Mouse (Mus musculus) limb, embryonic 10.5 days (tissue): ENCODE data around the gene Gm43191. TPM values are rescaled to one million over a fixed set of nuclear protein-coding genes. Genes with fewer than 3 reads are reported as not detected.

Experiments
- DNase-seq: peaks from one replicate; pipeline ENCODE4 v3.0.0-alpha.2; 2017; ENCODE audit warnings: low spot score
- H3K27ac ChIP-seq: fragments of 300-500 bp; sonication (generic); 2 replicates; pipeline ENCODE4 v1.5.1; 2016; ENCODE audit warnings: mild to moderate bottlenecking
- H3K27me3 ChIP-seq: fragments of 300-500 bp; sonication (generic); 2 replicates; pipeline ENCODE4 v1.6.1; 2016; ENCODE audit warnings: low read depth, mild to moderate bottlenecking; ENCODE audit not compliant: poor library complexity, severe bottlenecking
- H3K36me3 ChIP-seq: fragments of 300-500 bp; sonication (generic); 2 replicates; pipeline ENCODE4 v1.6.1; 2016; ENCODE audit warnings: mild to moderate bottlenecking, moderate library complexity
- H3K4me1 ChIP-seq: fragments of 300-500 bp; sonication (generic); 2 replicates; pipeline ENCODE4 v1.6.1; 2016
- H3K4me3 ChIP-seq: fragments of 300-500 bp; sonication (generic); 2 replicates; pipeline ENCODE4 v1.5.1; 2016; ENCODE audit warnings: mild to moderate bottlenecking, moderate library complexity
- H3K9me3 ChIP-seq: fragments of 300-500 bp; sonication (generic); replicated peaks from 2 replicates; pipeline ENCODE4 v1.6.1; 2016; ENCODE audit warnings: mild to moderate bottlenecking
- WGBS: fragments of 180-500 bp; shearing (Covaris S2); methylation state at CpG from one replicate; pipeline ENCODE4 v1.1.7; 2016; 5-methylcytosine and 5-hydroxymethylcytosine counted together
- polyA plus RNA-seq: library from polyadenylated mRNA; unstranded; fragments of >200 nt; fragmentation: Nextera tagmentation; extraction: Ambion mirVana; gene quantifications from 2 replicates; pipeline ENCODE4 v1.2.1, GENCODE M21; 2016

Gene Gm43191
- polyA plus RNA-seq, 1 experiment from 2014 or later = not detected

DNA sequence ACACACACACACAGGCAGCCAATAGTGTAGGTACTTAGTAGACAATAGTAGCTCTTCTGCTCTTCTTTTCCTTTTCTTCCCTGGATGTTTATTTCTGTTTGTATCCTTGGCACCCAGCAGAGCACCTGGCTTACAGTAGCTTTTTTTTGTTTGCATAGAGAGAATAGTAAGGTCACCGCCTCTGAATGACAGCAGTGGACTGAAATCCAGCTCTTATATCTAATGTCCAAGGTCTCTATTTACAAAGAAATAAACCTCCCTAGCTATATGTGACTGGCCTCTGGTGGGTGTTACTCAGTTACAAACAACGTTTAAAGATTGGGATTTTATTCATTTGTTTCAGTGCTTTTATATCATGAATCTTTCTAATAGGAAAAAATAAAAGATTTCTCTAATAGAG is 81.4 kb downstream of the Gm43191 start:
- WGBS = 89% methylated on average over 2 of the region's 2 CpGs
- H3K27me3 ChIP-seq = no peaks in the 10 kb centered on the region

GRCm38 (mm10) chr3:116595603-116595991 is 85.5 kb downstream of the Gm43191 start:
- Histone ChIP-seq H3K9me3 (no peaks in the 10 kb centered on the region), H3K4me1 (peaks cover 14% of the 10 kb centered on the region), H3K4me3 (peak overlapping the region; percentile 91), H3K36me3 (peaks cover 32% of the 10 kb centered on the region), H3K27me3 (no peaks in the 10 kb centered on the region), H3K27ac (peak overlapping the region; percentile 93)
- 11% methylated on average over 10 of the region's 10 CpGs for WGBS
- no peak for DNase-seq

More for the DNA sequence above, 81.4 kb downstream of the Gm43191 start:
- H3K9me3 ChIP-seq = no peaks in the 10 kb centered on the region
- H3K4me1 ChIP-seq = peaks cover 6% of the 10 kb centered on the region
- H3K27ac ChIP-seq = no peak overlapping the region
- no peak for DNase-seq
- H3K4me3 ChIP-seq = no peak overlapping the region
- H3K36me3 ChIP-seq = peaks cover 23% of the 10 kb centered on the region

DNA sequence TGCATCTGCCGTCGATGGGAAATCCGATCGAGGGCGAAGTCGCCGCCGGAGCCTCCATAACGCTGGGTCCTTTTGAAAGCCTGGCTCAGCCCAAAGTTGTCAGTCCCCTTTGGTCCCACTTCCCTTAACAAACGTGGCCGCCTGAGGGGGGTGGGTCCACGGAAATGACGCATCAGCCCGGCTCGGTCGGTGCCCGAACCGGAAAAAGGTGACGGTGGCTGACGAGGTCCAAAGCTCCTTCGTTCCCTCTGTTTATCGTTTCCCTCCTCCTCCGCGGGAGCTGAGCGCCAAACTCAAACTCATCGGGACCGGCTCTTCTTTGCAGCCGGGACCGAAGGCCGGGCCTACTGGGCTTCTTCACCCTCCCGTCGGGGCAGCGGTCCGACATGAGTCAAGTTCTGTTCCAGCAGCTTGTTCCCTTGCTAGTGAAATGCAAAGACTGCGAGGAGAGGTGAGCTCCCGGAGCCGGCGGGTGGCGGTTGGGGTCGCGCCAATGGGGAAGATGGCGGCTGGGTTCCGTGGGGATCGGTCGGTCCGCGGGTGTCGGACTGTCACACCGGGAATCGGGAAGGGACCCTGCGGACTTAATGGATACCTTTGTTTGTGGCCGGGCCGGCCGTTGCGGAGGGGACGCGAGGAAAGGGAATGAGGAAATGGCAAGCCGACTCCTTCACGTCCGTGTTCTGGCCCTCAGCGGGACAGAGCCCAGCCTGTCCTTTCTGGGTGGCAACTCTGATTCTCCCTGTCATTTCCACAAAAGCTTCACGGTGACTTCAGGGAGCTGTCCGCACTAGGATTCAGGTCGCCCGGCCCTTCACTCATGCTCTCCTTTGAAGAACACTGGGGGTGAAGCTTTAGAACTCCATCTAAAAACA is 86.1 kb downstream of the Gm43191 start, which contains the start of gene Sass6:
TSS of gene Sass6 (plus strand) at position 255 of the 875 bp plus-strand sequence.
- Histone ChIP-seq H3K27ac (peak within 1 kb of the TSS; percentile 93), H3K36me3 (peaks cover 38% of the 10 kb centered on the region), H3K27me3 (no peaks in the 10 kb centered on the region), H3K4me1 (peaks cover 14% of the 10 kb centered on the region), H3K9me3 (no peaks in the 10 kb centered on the region), H3K4me3 (peak within 1 kb of the TSS; percentile 91)
- DNase-seq = peak; percentile 99
- WGBS = under 1% methylated on average over 65 of the region's 65 CpGs

- no peaks in the 10 kb centered on the region for H3K27me3 ChIP-seq
- H3K4me1 ChIP-seq = peaks cover 14% of the 10 kb centered on the region
- peaks cover 45% of the 10 kb centered on the region for H3K36me3 ChIP-seq
- peak overlapping the region; percentile 93 for H3K27ac ChIP-seq
- DNase-seq = no peak
- 2% methylated on average over 22 of the region's 22 CpGs for WGBS
- peak overlapping the region; percentile 91 for H3K4me3 ChIP-seq
- no peaks in the 10 kb centered on the region for H3K9me3 ChIP-seq
Measured at GRCm38 (mm10) chr3:116594076-116594727, 86.9 kb downstream of the Gm43191 start.

Other genes with a start within 250 kb of the Gm43191 start
- 111 and 121 TPM in 2 replicates for gene Rtca, start 173.1 kb downstream of the Gm43191 start, polyA plus RNA-seq
- gene Dbt, start 168.2 kb downstream of the Gm43191 start, polyA plus RNA-seq = 11.2 and 12.4 TPM in 2 replicates
- gene Lrrc39, start 118.3 kb downstream of the Gm43191 start, polyA plus RNA-seq = 0.48 and 0.61 TPM in 2 replicates
- gene Sass6, start 86.3 kb downstream of the Gm43191 start, polyA plus RNA-seq = 35.8 and 41.9 TPM in 2 replicates
- 23.1 and 30.0 TPM in 2 replicates for gene Trmt13, start 66.7 kb downstream of the Gm43191 start, polyA plus RNA-seq
- gene Mfsd14a, start 18.6 kb downstream of the Gm43191 start, polyA plus RNA-seq = 86.1 and 87.0 TPM in 2 replicates
- gene Slc35a3, start 31.6 kb upstream of the Gm43191 start, polyA plus RNA-seq = 8.5 and 11.1 TPM in 2 replicates
- 6.4 and 7.3 TPM in 2 replicates for gene Agl, start 126.9 kb upstream of the Gm43191 start, polyA plus RNA-seq
- 12.7 and 14.3 TPM in 2 replicates for gene Frrs1, start 178.2 kb upstream of the Gm43191 start, polyA plus RNA-seq